Mouse (Mus musculus): ENCODE measurements at regions not wholly inside any gene's neighbourhood (a gene's known extent, or its start where the extent isn't known, plus 50 kb on each side); places are given as distances from the start of the nearest gene placed in this dataset.

DNA sequence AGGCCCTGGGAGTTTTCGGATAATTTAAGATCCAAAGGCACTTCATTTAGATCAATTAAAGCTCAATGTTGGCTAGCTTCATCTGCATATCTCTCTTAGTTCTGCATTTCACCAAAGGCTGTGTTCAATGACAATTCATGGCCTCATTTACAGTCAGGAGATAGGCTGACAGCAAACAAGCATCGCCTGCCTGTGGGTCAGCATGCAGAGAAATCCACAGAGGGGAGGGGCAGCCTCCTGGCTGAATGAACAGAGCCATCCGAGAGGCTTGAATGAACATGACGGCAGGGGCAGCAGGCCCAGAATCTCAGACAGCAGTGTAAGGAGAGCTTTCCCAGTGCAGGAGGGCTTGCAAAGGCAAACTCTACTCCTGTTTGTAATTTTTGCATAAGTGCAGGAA, 74.1 kb upstream of the Prkg2 start:
- TF ChIP-seq CTCF (IDR thresholded peaks at IDR 0.05; ENCODE audit: low read depth), result no peak
- no peak for TF ChIP-seq EP300 (IDR thresholded peaks at IDR 0.05; ENCODE audit: low read depth)

Data from heart, postnatal 0 days (tissue).